Mouse (Mus musculus) kidney, postnatal 0 days (tissue): Measurements from ENCODE around the gene Cnpy2. TPM values are rescaled to one million over a fixed set of nuclear protein-coding genes. Genes with fewer than 3 reads are reported as not detected.

Experiments
- ATAC-seq: fragments of 200-750 bp; cut with Nextera tagmentation; replicated peaks from 2 replicates; pipeline ENCODE4 v1.8.0; 2017; ENCODE audit warnings: low read depth, moderate number of reproducible peaks, moderate TSS enrichment, moderate library complexity; ENCODE audit not compliant: low FRiP score
- DNase-seq: peaks from one replicate; pipeline ENCODE4 v3.0.0-alpha.2; 2016; ENCODE audit warnings: low spot score
- H3K27ac ChIP-seq: fragments of 300-500 bp; sonication (generic); 2 replicates; pipeline ENCODE4 v1.5.1; 2014; ENCODE audit warnings: mild to moderate bottlenecking
- H3K27me3 ChIP-seq: fragments of 300-500 bp; sonication (generic); 2 replicates; pipeline ENCODE4 v1.6.1; 2014; ENCODE audit warnings: low read length, mixed read lengths; ENCODE audit not compliant: insufficient read depth
- H3K36me3 ChIP-seq: fragments of 300-500 bp; sonication (generic); 2 replicates; pipeline ENCODE4 v1.6.1; 2014; ENCODE audit warnings: low read length, mixed read lengths; ENCODE audit not compliant: insufficient read depth
- H3K4me1 ChIP-seq: fragments of 300-500 bp; sonication (generic); replicated peaks from 2 replicates; pipeline ENCODE4 v1.6.1; 2014; ENCODE audit warnings: antibody characterized with exemption, low read length, mixed read lengths; ENCODE audit not compliant: insufficient read depth
- H3K4me2 ChIP-seq: fragments of 300-500 bp; sonication (generic); 2 replicates; pipeline ENCODE4 v1.6.1; 2014; ENCODE audit warnings: mild to moderate bottlenecking, low read length, moderate library complexity, mixed read lengths
- H3K4me3 ChIP-seq: fragments of 300-500 bp; sonication (generic); replicated peaks from 2 replicates; pipeline ENCODE4 v1.5.1; 2014; ENCODE audit warnings: low read depth, low read length
- H3K9ac ChIP-seq: fragments of 300-500 bp; sonication (generic); 2 replicates; pipeline ENCODE4 v1.6.1; 2014; ENCODE audit warnings: low read depth, low read length
- H3K9me3 ChIP-seq: fragments of 300-500 bp; sonication (generic); replicated peaks from 2 replicates; pipeline ENCODE4 v1.6.1; 2016; ENCODE audit warnings: low read length, inconsistent platforms, mixed read lengths
- CTCF ChIP-seq: IDR thresholded peaks from 2 replicates; pipeline ENCODE4 v1.5.1; 2016; ENCODE audit warnings: antibody characterized with exemption, low read depth, mild to moderate bottlenecking, moderate library complexity
- WGBS: fragments of 180-500 bp; shearing (Covaris S2); extraction: QIAGEN DNeasy Blood & Tissue Kit; methylation state at CpG from one replicate; pipeline ENCODE4 v1.1.7; 2014; 5-methylcytosine and 5-hydroxymethylcytosine counted together
- polyA plus RNA-seq: library from polyadenylated mRNA; unstranded; fragments of >200 nt; fragmentation: Nextera tagmentation; extraction: Ambion mirVana; gene quantifications from 2 replicates; pipeline ENCODE4 v1.2.1, GENCODE M21; 2015

Cnpy2 gene
- polyA plus RNA-seq, 1 experiment from 2014 or later = 363 TPM

GRCm38 (mm10) chr10:128335582-128335981 is 13.3 kb downstream of the Cnpy2 start:
- no peak overlapping the region for H3K4me2 ChIP-seq
- peaks cover 9% of the 10 kb centered on the region; the same call in 1 of the 2 replicates for H3K4me1 ChIP-seq
- peak; percentile 86 for DNase-seq
- no peaks in the 10 kb centered on the region for H3K9me3 ChIP-seq
- no peaks in the 10 kb centered on the region for H3K27me3 ChIP-seq
- TF ChIP-seq CTCF = peak; percentile 98
- WGBS = 0% methylated on average over 4 of the region's 4 CpGs
- no peak for ATAC-seq
- no peak overlapping the region for H3K27ac ChIP-seq
- H3K36me3 ChIP-seq = no peaks in the 10 kb centered on the region
- H3K9ac ChIP-seq = no peak overlapping the region
- H3K4me3 ChIP-seq = no peak overlapping the region

- Histone ChIP-seq H3K36me3 (no peaks in the 10 kb centered on the region), H3K9me3 (no peaks in the 10 kb centered on the region), H3K4me3 (no peak overlapping the region), H3K9ac (no peak overlapping the region), H3K4me2 (no peak overlapping the region), H3K27me3 (no peaks in the 10 kb centered on the region), H3K4me1 (peaks cover 9% of the 10 kb centered on the region; the same call in 1 of the 2 replicates), H3K27ac (no peak overlapping the region)
- no peak for DNase-seq
- WGBS = 81% methylated on average over 3 of the region's 3 CpGs
- no peak for TF ChIP-seq CTCF
- no peak for ATAC-seq
These were observed 13.9 kb downstream of the Cnpy2 start for GRCm38 (mm10) chr10:128336195-128336594.

- DNase-seq (no peak), ATAC-seq (no peak)
- TF ChIP-seq CTCF = no peak
- no peak overlapping the region for H3K4me3 ChIP-seq
- 79% methylated on average over 3 of the region's 3 CpGs for WGBS
- H3K27me3 ChIP-seq = no peaks in the 10 kb centered on the region
- H3K27ac ChIP-seq = peak overlapping the region; percentile 97; the same call in 1 of the 2 replicates
- H3K36me3 ChIP-seq = no peaks in the 10 kb centered on the region
- H3K9me3 ChIP-seq = no peaks in the 10 kb centered on the region
- peak overlapping the region; percentile 72 for H3K4me2 ChIP-seq
- no peak overlapping the region for H3K9ac ChIP-seq
- H3K4me1 ChIP-seq = peaks cover 9% of the 10 kb centered on the region; the same call in 1 of the 2 replicates
These were observed 14.3 kb downstream of the Cnpy2 start for GRCm38 (mm10) chr10:128336597-128336996.

- Histone ChIP-seq H3K4me2 (peak within 1 kb of the TSS; percentile 72), H3K9ac (peak within 1 kb of the TSS; percentile 85), H3K4me1 (peaks cover 9% of the 10 kb centered on the region; the same call in 1 of the 2 replicates), H3K27me3 (no peaks in the 10 kb centered on the region), H3K4me3 (peak within 1 kb of the TSS; percentile 86), H3K36me3 (no peaks in the 10 kb centered on the region), H3K9me3 (no peaks in the 10 kb centered on the region), H3K27ac (peak within 1 kb of the TSS; percentile 97)
- peak; percentile 97 for ATAC-seq
- peak; percentile 100 for DNase-seq
- TF ChIP-seq CTCF = no peak; the same call in 1 of the 2 replicates
- under 1% methylated on average over 58 of the region's 61 CpGs for WGBS
These were observed 15.3 kb downstream of the Cnpy2 start, which contains the start of gene Cs for GRCm38 (mm10) chr10:128337306-128338181. Gene Cs, plus strand, starts transcription at chr10:128337734.

- H3K27me3 ChIP-seq = no peaks in the 10 kb centered on the region
- peak overlapping the region; percentile 85 for H3K9ac ChIP-seq
- ATAC-seq (no peak), DNase-seq (peak; percentile 18)
- no peaks in the 10 kb centered on the region for H3K9me3 ChIP-seq
- 13% methylated on average over 5 of the region's 5 CpGs for WGBS
- TF ChIP-seq CTCF = no peak
- peak overlapping the region; percentile 86 for H3K4me3 ChIP-seq
- H3K27ac ChIP-seq = peak overlapping the region; percentile 97
- H3K4me1 ChIP-seq = peaks cover 9% of the 10 kb centered on the region; the same call in 1 of the 2 replicates
- H3K36me3 ChIP-seq = no peaks in the 10 kb centered on the region
- H3K4me2 ChIP-seq = peak overlapping the region; percentile 72
These were observed 16.2 kb downstream of the Cnpy2 start for GRCm38 (mm10) chr10:128338415-128338814.

GRCm38 (mm10) chr10:128338948-128339347 is 16.7 kb downstream of the Cnpy2 start:
- H3K9ac ChIP-seq = 0 out of 2 replicates have a peak overlapping the region, but pooled peaks have one; percentile 85
- peak overlapping the region; percentile 72 for H3K4me2 ChIP-seq
- DNase-seq = no peak
- ATAC-seq = no peak
- TF ChIP-seq CTCF = no peak
- peaks cover 9% of the 10 kb centered on the region; the same call in 1 of the 2 replicates for H3K4me1 ChIP-seq
- H3K27ac ChIP-seq = no peak overlapping the region
- 61% methylated on average over 2 of the region's 2 CpGs for WGBS
- no peaks in the 10 kb centered on the region for H3K9me3 ChIP-seq
- 0 out of 2 replicates have a peak overlapping the region, but pooled peaks have one; percentile 86 for H3K4me3 ChIP-seq
- H3K27me3 ChIP-seq = no peaks in the 10 kb centered on the region
- no peaks in the 10 kb centered on the region for H3K36me3 ChIP-seq
